Mouse (Mus musculus) liver (tissue): Measurements from ENCODE around the gene Gramd4.
A peak's percentile ranks its signal among the peaks of the same experiment; 100 is the strongest.
"Not testable (repeated sequence)": the region's sequence is repeated elsewhere in the genome, so short reads cannot be mapped to it uniquely, and the experiment has no call there.

Experiments
- DNase-seq: peaks from one replicate; pipeline ENCODE4 v3.0.0-alpha.2; 2020; ENCODE audit warnings: mixed read lengths

Gene Gramd4

DNA sequence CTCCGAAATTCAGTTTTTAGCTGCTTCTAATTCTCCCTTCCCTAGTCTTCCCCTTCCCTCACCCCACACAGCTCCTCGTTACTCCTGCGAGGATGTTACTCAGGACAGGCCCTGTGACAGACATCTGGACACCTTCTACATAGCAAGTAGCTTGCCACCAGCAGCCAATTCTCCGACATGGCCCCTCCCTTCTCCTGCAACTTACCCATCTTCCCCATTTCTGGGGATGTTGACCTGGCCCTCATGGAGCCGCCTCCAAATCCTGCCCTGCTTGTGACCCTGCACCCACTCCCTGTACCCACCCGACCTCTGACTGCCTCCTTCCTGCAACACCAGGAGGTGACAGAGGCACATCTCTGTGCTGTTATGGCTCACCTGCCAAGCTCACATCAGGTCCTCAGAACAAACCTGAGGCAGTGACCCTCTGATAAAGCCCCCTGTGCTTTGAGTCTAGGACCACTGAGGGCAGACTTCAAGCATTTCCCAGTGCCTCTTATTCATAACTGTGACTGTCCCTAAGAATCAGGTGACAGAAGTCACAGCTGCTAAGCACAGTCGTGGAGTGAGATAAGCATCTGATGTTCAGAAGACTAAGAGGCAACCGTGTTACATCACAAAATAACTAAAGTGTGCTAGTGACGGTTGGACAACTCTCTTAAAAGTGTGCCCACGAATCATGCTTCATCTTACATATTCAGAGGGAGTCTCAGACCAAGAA, 110.5 kb downstream of the Gramd4 start:
- no peak for DNase-seq

DNA sequence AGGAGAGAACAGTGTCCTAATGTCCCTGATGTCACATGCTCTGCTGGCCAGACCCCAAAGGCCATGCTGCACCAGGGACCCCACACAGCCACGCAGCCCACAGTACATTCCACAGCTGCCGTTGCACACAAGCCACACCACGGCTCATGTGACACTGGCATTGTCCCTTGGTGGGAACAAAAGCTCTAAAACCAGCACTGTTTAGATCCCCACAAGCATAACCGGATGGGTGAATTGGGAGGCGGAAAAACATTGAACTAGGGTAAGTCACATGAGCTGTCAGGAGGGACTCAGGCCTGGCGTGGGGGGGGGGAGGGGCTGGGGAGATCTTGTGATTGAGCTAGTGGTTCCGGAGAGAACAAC, 111.0 kb downstream of the Gramd4 start:
- no peak for DNase-seq

DNA sequence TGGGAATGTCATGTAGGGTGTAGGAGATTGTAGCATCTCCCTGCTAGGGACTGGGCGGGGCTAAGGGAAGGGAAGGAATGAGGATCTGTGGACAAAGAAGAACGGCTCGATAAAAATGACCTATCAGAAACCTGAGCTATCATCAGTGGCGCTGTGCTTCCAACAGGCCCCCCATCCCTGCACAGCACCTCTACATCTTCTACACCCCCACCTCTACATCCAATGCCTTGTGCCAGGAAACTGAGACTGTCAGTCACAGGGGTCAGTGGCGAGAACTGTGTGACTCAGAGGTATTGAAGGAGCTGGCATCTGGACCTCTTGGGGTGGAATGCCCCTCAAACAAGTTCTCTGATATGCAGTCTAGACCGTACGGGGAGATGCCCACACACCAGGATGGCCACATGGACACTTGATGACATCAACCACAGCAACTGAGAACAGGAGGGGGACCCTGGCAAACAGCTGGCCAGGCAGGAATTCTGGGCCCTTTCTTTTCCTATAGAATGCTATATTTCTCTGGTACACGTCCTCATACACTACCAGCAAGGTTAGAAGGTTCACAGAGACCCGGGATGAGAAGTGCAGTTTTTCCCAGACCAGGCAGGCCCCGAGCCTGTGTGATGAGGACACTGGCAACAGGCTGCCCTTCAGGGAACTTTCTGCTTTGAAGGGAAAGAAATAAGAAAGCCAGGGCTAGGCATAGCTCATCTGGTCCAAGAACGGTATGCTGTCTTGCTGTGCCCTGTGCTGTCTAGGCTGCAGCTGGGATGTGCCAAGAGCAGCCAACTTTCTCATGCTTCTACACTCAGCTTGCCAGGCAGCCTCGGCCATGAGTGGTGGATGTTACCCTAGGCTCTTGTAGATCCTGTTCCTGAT, 111.7 kb downstream of the Gramd4 start:
- no peak for DNase-seq

DNA sequence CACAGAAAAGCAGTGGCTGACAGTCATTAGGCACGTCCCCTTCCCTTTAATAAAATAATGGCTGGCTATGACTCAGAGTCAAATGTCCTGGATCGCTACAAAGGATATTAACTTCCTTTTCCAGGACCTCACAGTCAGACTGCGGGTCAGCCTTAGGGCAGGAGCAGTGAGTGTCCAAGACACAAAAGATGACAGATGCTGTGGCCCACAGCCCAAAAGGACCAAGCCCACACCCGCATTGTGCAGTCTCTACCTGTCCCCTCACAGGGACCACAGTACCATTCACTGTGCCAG, 112.3 kb downstream of the Gramd4 start:
- DNase-seq = no peak

DNA sequence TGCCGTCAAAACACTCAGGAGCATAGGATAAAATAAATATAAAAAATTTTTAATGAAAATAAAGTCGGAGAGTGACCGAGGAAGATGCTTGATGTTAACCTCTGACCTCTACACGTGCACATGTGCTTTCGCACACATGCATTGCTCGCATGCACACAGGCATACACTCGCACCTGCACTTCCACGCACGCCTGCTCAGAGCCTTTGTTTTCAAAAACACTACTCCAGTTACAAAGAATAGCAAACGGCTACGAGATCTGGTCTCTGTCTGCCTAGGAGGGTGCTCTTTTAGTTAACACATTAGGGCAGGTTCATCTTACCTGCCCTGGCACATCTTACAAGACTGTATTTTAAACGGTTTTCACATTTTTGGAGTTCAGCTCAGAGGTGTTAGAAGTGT, 113.8 kb downstream of the Gramd4 start:
- DNase-seq = no peak

GRCm38 (mm10) chr15:86172124-86172523, 114.6 kb downstream of the Gramd4 start:
- no peak for DNase-seq

GRCm38 (mm10) chr15:86172526-86172925, 115.0 kb downstream of the Gramd4 start:
- no peak for DNase-seq

DNA sequence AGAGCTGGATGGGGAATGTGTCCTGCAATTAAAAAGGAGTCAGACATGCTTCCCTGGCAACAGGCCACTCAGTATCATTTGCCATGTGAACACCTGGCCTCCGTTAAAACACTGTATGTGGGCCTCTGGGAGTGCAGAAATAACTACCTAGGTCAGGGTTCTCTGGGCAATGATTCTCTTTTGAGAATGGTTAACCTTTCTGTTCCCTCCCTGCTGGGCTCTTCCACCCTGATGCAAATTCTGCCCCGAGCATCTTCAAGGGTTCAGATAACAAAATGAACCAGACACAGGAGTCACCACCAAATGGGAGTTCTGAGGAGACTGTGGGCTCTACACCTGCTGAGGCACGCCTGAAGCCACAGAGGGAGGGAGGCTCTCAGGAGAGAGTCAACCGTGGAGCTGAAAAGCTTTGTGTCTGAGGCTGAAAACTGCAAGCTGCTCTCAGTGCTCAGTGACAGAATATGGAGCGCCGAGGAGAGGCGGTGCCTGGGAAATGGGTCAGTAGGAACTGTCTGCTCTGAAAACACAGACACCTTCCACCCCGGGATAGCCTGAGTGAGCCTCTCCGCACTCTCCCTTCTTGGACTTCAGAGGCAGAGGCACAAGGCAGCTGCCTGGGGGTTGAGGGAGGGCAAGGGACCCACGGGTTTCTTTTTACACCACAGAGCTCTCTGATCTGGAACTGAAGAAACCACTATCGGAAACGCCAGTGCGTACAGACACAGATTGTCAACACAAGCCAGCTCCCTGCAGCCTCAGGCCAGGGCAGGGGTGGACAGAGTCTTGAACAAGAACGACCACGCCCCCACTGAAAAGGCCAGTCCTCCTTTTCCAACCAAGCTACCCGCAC, 115.9 kb downstream of the Gramd4 start:
- no peak for DNase-seq

- DNase-seq = no peak
Measured at GRCm38 (mm10) chr15:86175253-86176050, 118.0 kb downstream of the Gramd4 start.

GRCm38 (mm10) chr15:86176166-86176565, 118.7 kb downstream of the Gramd4 start:
- DNase-seq = no peak

- no peak for DNase-seq
Measured at GRCm38 (mm10) chr15:86176771-86177702, 119.5 kb downstream of the Gramd4 start.

DNA sequence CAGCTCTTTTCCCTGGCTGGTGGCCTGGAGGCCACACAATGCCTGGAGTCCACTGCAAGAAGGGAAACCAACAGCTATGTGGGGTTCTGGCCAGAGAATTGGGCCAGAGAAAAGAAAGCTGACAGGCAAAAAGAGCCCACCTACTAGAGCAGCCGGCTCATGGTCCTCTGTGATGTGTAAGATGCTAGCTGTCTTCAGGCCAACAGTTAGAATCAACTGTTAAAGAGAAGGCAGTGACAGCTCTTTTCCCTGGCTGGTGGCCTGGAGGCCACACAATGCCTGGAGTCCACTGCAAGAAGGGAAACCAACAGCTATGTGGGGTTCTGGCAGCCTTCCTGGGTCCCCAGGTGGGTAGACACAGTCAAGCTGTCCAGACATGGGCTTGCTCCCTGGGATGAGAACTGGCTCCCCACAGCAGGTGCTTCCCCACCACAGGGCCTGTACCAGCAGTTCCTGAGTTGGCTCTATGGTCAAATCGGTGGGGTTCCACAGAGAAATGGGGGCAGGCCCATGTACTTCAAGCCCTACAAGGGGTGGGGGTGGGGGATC, 120.3 kb downstream of the Gramd4 start:
- DNase-seq = not testable (repeated sequence)

GRCm38 (mm10) chr15:86178594-86178993, 121.1 kb downstream of the Gramd4 start:
- DNase-seq = no peak

- DNase-seq = no peak
Measured at GRCm38 (mm10) chr15:86180427-86180826, 122.9 kb downstream of the Gramd4 start.

GRCm38 (mm10) chr15:86181321-86181720, 123.8 kb downstream of the Gramd4 start:
- DNase-seq = not testable (repeated sequence)

- peak; percentile 49 for DNase-seq
Measured at GRCm38 (mm10) chr15:86181941-86182439, 124.5 kb downstream of the Gramd4 start.

DNA sequence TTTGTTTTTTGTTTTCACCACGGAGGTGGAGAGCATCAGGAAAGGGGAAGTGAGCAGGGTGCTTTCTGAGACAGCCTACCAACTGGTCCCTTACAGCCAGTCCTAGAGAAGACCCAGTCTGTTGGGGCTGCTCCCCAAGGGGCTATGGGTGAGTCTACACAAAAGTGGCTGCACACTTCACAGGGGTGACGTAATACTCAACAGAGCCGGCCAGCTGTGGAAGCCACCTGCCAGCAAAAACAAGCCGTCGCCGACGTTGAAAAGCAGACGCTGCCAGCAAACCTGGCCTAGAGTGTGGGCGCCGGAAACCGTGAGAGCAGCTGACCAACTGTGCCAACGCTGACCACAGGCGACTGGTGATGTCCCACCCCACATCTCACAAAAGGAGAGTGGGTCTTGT, 125.2 kb downstream of the Gramd4 start:
- DNase-seq = no peak

GRCm38 (mm10) chr15:86183484-86183883, 126.0 kb downstream of the Gramd4 start:
- DNase-seq = no peak

DNA sequence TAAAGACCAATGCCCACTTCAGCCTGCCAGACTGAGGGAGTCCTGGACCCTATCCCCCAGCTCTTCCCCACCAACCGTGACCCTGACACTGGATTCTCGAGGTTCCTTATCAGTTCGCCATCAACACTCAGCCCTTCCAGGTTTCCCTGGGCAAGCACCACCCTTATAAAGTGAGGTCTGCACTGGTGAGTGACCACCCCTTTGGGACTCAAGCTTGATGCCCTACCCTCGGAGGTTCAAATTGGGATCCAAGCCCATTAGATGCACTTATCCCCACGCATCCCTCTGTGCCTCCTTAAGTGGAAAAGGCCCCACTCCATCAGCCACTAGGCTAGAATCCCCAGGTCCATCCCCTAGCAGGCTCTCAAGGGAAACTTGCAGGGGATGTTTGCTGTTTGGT, 126.6 kb downstream of the Gramd4 start:
- DNase-seq = no peak

DNA sequence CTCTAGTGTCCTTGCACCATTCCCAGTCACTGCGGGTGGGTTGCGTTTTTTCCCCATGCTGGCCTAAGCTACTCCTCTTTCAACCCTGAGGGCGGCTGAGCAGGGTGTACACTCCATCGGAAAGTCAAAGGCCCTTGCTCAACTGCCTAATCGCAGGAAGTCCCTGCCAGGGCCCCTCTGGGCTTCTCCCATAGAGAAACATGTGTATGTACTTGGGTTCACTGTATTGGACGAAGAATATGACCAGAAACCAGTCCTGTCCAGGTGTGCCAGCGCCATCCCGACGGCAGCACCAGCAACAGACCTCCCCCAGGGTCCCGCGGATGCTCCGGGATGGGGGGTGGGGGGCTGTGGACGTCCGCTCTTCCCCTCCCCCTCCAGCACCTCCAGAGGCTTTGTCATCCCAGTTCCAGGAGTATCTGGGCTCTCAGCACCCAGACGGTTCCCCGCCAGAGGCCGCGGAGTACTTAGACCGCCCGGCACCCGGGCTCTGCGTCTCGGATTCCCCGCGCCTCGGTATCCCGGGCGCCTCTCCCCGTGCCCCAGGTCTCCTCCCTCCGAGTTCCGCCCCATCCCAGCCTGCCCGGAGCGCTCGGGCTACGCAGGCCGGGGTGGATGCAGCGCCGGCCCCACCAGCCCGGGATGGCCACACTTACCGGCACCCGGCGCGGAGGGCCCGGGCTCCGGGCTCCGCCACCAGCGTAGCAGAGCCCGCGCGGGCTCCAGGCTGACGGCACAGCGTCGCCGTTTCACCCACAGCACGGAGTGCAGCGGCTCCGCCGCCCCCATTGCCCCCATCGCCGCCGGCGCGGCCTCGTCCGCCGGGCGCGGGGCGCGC, 127.6 kb downstream of the Gramd4 start:
- peak; percentile 38 for DNase-seq
